Mouse (Mus musculus): ENCODE results near the gene Fam169b.

DNA sequence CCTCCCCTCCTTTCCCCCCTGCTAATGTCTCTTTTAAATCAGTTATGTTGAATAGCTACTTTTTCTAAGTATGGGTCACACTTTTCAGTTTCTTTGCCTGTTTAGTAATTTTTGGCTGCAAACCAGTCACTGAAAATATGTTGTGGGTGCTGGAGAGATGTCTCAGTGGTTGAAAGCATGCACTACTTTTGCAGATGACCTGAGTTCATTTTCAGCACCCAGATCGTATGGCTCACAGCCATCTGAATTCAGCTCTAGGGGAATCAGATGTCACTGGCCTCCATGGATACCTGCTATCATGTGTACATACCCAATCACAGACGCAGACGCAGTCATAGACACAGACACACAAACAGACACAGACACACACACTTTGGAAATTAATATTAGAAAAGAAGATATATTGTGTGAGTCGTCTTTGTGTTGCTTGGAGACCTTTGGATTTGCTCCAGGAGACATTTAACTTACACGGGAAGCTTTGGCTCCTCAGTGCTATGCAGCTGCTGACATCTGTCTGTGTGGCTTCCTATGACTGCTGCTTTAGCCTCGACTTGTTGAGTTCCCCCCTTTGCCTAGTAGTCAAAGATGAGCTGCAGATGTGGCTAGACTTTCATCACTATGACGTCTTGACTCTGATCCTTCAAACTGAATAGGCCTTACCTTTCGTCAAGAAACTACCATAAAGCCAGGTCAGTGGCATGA, 63.6 kb downstream of the Fam169b start:
- no peak for TF ChIP-seq CTCF (IDR thresholded peaks at IDR 0.05)
- TF ChIP-seq POLR2A (IDR thresholded peaks at IDR 0.05; ENCODE audit: insufficient read depth, low read depth, low read length): no peak

All from heart, adult 2 months (tissue).